Mouse (Mus musculus): ENCODE results near the gene F11r.

DNA sequence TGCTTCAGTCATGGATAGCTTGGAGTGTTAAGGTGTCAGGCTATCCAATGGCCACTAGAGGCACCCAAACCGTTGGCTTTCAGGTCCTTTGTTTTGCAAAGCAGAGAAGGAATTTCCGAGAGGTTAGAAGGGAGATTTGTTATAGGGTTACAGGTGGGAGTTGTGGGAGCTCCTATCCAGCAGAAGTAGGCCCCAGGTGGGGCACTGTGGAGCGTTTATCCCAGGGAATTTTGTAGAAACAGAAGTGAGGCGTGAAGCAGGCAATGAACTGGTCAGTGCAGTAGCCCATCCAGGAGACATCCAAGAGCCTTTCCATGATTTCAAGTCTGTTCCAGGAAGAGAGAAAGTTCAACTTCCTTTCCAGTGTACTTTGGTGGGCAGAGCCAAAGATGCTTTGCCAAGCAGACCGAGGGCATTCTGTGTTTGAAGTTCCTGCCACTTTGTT, 64.3 kb downstream of the F11r start:
- peak; percentile 23 to 70; a peak in 3 of 4 replicates for TF ChIP-seq CTCF (conservative IDR thresholded peaks at IDR 0.05 in 1 of 2, IDR thresholded peaks at IDR 0.05 in 1 of 2; ENCODE audit: low read depth in 2 of 2, low read length in 2 of 2)
- no peak for TF ChIP-seq ZC3H11A (IDR thresholded peaks at IDR 0.05; ENCODE audit: low read depth, low read length)
- no peak for TF ChIP-seq POLR2AphosphoS2 (IDR thresholded peaks at IDR 0.05; ENCODE audit: low read depth, low read length)
- 0 out of 2 replicates have a peak, but pooled peaks have one; percentile 42 for TF ChIP-seq ZNF384 (IDR thresholded peaks at IDR 0.05; ENCODE audit: low read depth, low read length)
- TF ChIP-seq RAD21 (IDR thresholded peaks at IDR 0.05; ENCODE audit: low read depth, low read length): peak; percentile 11
- no peak for TF ChIP-seq USF2 (conservative IDR thresholded peaks at IDR 0.05; ENCODE audit: low read depth, low read length)
- TF ChIP-seq EP300 (IDR thresholded peaks at IDR 0.05; ENCODE audit: low read length): 0 out of 2 replicates have a peak, but pooled peaks have one; percentile 30
- no peak for TF ChIP-seq POLR2A (IDR thresholded peaks at IDR 0.05; ENCODE audit: low read depth, low read length)
- TF ChIP-seq MAX (IDR thresholded peaks at IDR 0.05; ENCODE audit: low read length): no peak
- no peak for TF ChIP-seq CHD2 (IDR thresholded peaks at IDR 0.05; ENCODE audit: low read length)
- no peak for TF ChIP-seq UBTF (IDR thresholded peaks at IDR 0.05; ENCODE audit: low read depth, low read length)
- TF ChIP-seq NRF1 (IDR thresholded peaks at IDR 0.05; ENCODE audit: low read depth, low read length): no peak
